11 mouse cellular contexts compared by ENCODE assay signal in genomic region chr4:35884946-35885460, GRCm38 (mm10).
DNase-seq lines count a peak whose midpoint lies in the region; TF ChIP-seq lines count a peak whose summit lies in the region.
"Had no signal": no experiment of that assay in that cellular context is flagged by ENCODE, and none has a peak within 500 bp of the region (broad histone marks: within the 10 kb centered on the region; RNA-seq: fewer than 3 reads in every experiment).

No protein-coding gene starts in this region.

- no peak for TF ChIP-seq CTCF in layer of hippocampus, adult 2 months (conservative IDR thresholded peaks at IDR 0.05)
- no peak for TF ChIP-seq CTCF in MEL (IDR thresholded peaks at IDR 0.05 in 2 of 3, conservative IDR thresholded peaks at IDR 0.05 in 1 of 3; ENCODE audit: control insufficient read depth in 1 of 3, insufficient read depth in 1 of 3, low read depth in 2 of 3, low read length in 3 of 3, poor library complexity in 1 of 3, severe bottlenecking in 1 of 3)
- TF ChIP-seq CTCF in cerebellum, adult 2 months (IDR thresholded peaks at IDR 0.05; ENCODE audit: borderline replicate concordance, insufficient read depth, low read depth, low read length), result no peak

- no peaks in the 10 kb centered on the region for H3K36me3 ChIP-seq in MEL (ENCODE audit: control insufficient read depth in 1 of 2, insufficient read depth in 2 of 2, low read length in 2 of 2)
- H3K36me3 ChIP-seq: heart, embryonic 15.5 days; liver, embryonic 13.5 days had no signal

- H3K4me3 ChIP-seq in layer of hippocampus, adult 2 months, result no peak overlapping the region
- H3K4me3 ChIP-seq in MEL (ENCODE audit: control insufficient read depth in 1 of 2, insufficient read depth in 1 of 2, low read depth in 2 of 2, low read length in 2 of 2), result no peak overlapping the region
- no peak overlapping the region for H3K4me3 ChIP-seq in cerebellum, adult 2 months (replicated peaks; ENCODE audit: insufficient read depth, low read depth, low read length)
- H3K4me3 ChIP-seq: heart, embryonic 15.5 days; liver, embryonic 13.5 days had no signal

- no peaks in the 10 kb centered on the region for H3K79me2 ChIP-seq in MEL (ENCODE audit: control insufficient read depth, insufficient read depth, low read length, poor library complexity)

- no peak for TF ChIP-seq POLR2A in MEL (IDR thresholded peaks at IDR 0.05; ENCODE audit: control insufficient read depth in 1 of 2, insufficient read depth in 1 of 2, low read depth in 1 of 2, low read length in 2 of 2, poor library complexity in 1 of 2)
- no peak for TF ChIP-seq POLR2A in cerebellum, adult 2 months (IDR thresholded peaks at IDR 0.05; ENCODE audit: borderline replicate concordance, insufficient read depth, low read length)

- TF ChIP-seq EP300 in MEL (IDR thresholded peaks at IDR 0.05; ENCODE audit: low read depth in 1 of 2, low read length in 2 of 2), result no peak

- no peak for TF ChIP-seq RAD21 in MEL (IDR thresholded peaks at IDR 0.05; ENCODE audit: low read depth, low read length)

- WGBS in cerebellum, adult 2 months, result 83% methylated on average over 3 of the region's 3 CpGs

- H3K9me3 ChIP-seq in MEL (replicated peaks; ENCODE audit: insufficient read depth, low read length), result no peaks in the 10 kb centered on the region
- H3K9me3 ChIP-seq: heart, embryonic 15.5 days; liver, embryonic 13.5 days had no signal

- 0 out of 2 replicates have a peak overlapping the region, but pooled peaks have one; percentile 6 for H3K27ac ChIP-seq in layer of hippocampus, adult 2 months
- no peak overlapping the region for H3K27ac ChIP-seq in MEL (ENCODE audit: control insufficient read depth, low read depth, low read length)
- H3K27ac ChIP-seq in cerebellum, adult 2 months (ENCODE audit: insufficient read depth, low read length), result no peak overlapping the region
- H3K27ac ChIP-seq: heart, embryonic 15.5 days; liver, embryonic 13.5 days had no signal

- no peaks in the 10 kb centered on the region for H3K27me3 ChIP-seq in MEL (ENCODE audit: control insufficient read depth in 1 of 2, insufficient read depth in 2 of 2, low read length in 2 of 2)
- H3K27me3 ChIP-seq in cerebellum, adult 2 months (ENCODE audit: control insufficient read depth, insufficient read depth, low read length), result no peaks in the 10 kb centered on the region
- H3K27me3 ChIP-seq: heart, embryonic 15.5 days; liver, embryonic 13.5 days had no signal

- no peak for DNase-seq in layer of hippocampus, adult 2 months (ENCODE audit: low spot score in 2 of 2)
- no peak for DNase-seq in layer of hippocampus, adult 11-12 months (ENCODE audit: low spot score)
- DNase-seq in A20 (ENCODE audit: low read depth, low spot score), result peak; percentile 5
- DNase-seq in MEL (ENCODE audit: low read depth, low spot score), result peak; percentile 19
- DNase-seq in fibroblast of lung, adult 2 months (ENCODE audit: low read depth), result peak; percentile 3
- DNase-seq in cerebellum, adult 2 months, result no peak
- no peak for DNase-seq in MN1 (ENCODE audit: low spot score)
- DNase-seq: cerebellum, adult 9-11 months; liver, embryonic 13.5 days; thymus, postnatal 4 days had no signal

- H3K4me1 ChIP-seq in MEL (ENCODE audit: control insufficient read depth in 1 of 2, insufficient read depth in 2 of 2, low read length in 2 of 2), result no peaks in the 10 kb centered on the region
- no peaks in the 10 kb centered on the region for H3K4me1 ChIP-seq in cerebellum, adult 2 months (ENCODE audit: control insufficient read depth, insufficient read depth, low read length)
- H3K4me1 ChIP-seq: heart, embryonic 15.5 days; liver, embryonic 13.5 days had no signal

- H3K9ac ChIP-seq in MEL (ENCODE audit: control insufficient read depth, low read depth, low read length, poor library complexity, severe bottlenecking), result no peak overlapping the region
- H3K9ac ChIP-seq: heart, embryonic 15.5 days; liver, embryonic 13.5 days had no signal

TF ChIP-seq in MEL, 35 proteins besides CTCF, POLR2A, EP300 and RAD21:
- TF ChIP-seq TCF12 (IDR thresholded peaks at IDR 0.05; ENCODE audit: low read depth, low read length), result no peak

Comparison
In these comparisons a context has a peak if more than half of its experiments do, and no peak if none do; other contexts are left out.
1. DNase-seq: peak in A20 (single experiment), MEL (single experiment) and fibroblast of lung, adult 2 months (single experiment); none in layer of hippocampus, adult 2 months (0 of 2), layer of hippocampus, adult 11-12 months (single experiment), cerebellum, adult 2 months (0 of 2) and MN1 (single experiment).